ENCODE assay signal across 8 mouse cellular contexts in the genomic region with DNA sequence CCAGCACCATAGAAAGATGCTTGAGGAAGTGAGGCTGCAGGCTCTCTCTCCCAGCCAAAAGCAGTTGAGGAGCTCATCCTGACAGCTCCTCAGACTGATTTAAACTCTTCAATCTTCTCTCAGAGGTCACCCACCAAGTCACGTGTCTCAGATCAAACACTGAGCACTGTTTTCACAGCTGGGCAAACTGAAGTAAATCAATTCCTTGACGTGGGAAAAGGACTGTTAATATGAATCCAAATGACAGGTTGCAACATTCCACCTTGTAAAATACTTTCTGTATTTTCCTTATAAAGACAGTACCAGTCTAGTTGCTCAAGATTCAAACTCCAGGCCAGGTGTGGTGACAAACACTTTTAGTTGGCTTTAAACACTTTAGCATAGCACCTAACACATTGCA. TPM values are rescaled to one million over a fixed set of nuclear protein-coding genes. Genes with fewer than 3 reads are reported as not detected.
DNase-seq lines count a peak whose midpoint lies in the region; ATAC-seq and TF ChIP-seq lines count a peak whose summit lies in the region.

No protein-coding gene starts in this region.

- peak overlapping the region; percentile 69; the same call in 1 of the 2 replicates for H3K4me3 ChIP-seq in kidney, adult 2 months (ENCODE audit: insufficient read depth, low read depth, low read length)
- H3K4me3 ChIP-seq in intestine, embryonic 16.5 days (ENCODE audit: low read length), result peak overlapping the region; percentile 98
- H3K4me3 ChIP-seq in midbrain, postnatal 0 days (ENCODE audit: low read depth, low read length), result peak overlapping the region; percentile 81; the same call in 1 of the 2 replicates
- no peak overlapping the region for H3K4me3 ChIP-seq in thymus, adult 2 months (ENCODE audit: control insufficient read depth, insufficient read depth, low read length)

- WGBS in kidney, adult 2 months, result 7% methylated on average over 2 of the region's 2 CpGs
- 5% methylated on average over 2 of the region's 2 CpGs for WGBS in intestine, embryonic 16.5 days
- 21% methylated on average over 2 of the region's 2 CpGs for WGBS in midbrain, postnatal 0 days
- WGBS in thymus, adult 2 months, result 17% methylated on average over 2 of the region's 2 CpGs

- ATAC-seq in intestine, embryonic 16.5 days, result no peak
- ATAC-seq in midbrain, postnatal 0 days (ENCODE audit: low FRiP score), result no peak
- no peak for ATAC-seq in megakaryocyte-erythroid progenitor cell, adult 5-6 weeks (replicated peaks; ENCODE audit: low FRiP score, low TSS enrichment, poor library complexity, severe bottlenecking)

- no peak for TF ChIP-seq POLR2A in kidney, adult 2 months (IDR thresholded peaks at IDR 0.05; ENCODE audit: low read depth, low read length)
- no peak for TF ChIP-seq POLR2A in thymus, adult 2 months (IDR thresholded peaks at IDR 0.05; ENCODE audit: control insufficient read depth, extremely low read depth, insufficient read depth, low read length, poor library complexity)

- no peaks in the 10 kb centered on the region for H3K9me3 ChIP-seq in intestine, embryonic 16.5 days (ENCODE audit: control insufficient read depth, low read length)
- no peaks in the 10 kb centered on the region for H3K9me3 ChIP-seq in midbrain, postnatal 0 days (ENCODE audit: low read length)

- H3K36me3 ChIP-seq in kidney, adult 2 months (ENCODE audit: control insufficient read depth, insufficient read depth, low read length), result 0 out of 2 replicates have a peak, but pooled peaks cover 2% of the 10 kb centered on the region
- peaks cover 9% of the 10 kb centered on the region for H3K36me3 ChIP-seq in intestine, embryonic 16.5 days (ENCODE audit: control insufficient read depth, insufficient read depth, low read length)
- peaks cover 17% of the 10 kb centered on the region for H3K36me3 ChIP-seq in midbrain, postnatal 0 days (ENCODE audit: insufficient read depth, low read length)
- peaks cover 13% of the 10 kb centered on the region; the same call in 1 of the 2 replicates for H3K36me3 ChIP-seq in thymus, adult 2 months (ENCODE audit: control insufficient read depth, insufficient read depth, low read length)

- peak overlapping the region; percentile 78 for H3K4me2 ChIP-seq in intestine, embryonic 16.5 days (ENCODE audit: low read depth, low read length)
- H3K4me2 ChIP-seq in midbrain, postnatal 0 days (ENCODE audit: low read depth, low read length, poor library complexity, severe bottlenecking), result peak overlapping the region; percentile 77

- no peaks in the 10 kb centered on the region for H3K27me3 ChIP-seq in kidney, adult 2 months (replicated peaks; ENCODE audit: control insufficient read depth, insufficient read depth, low read length)
- H3K27me3 ChIP-seq in intestine, embryonic 16.5 days (replicated peaks; ENCODE audit: control insufficient read depth, insufficient read depth, low read length), result no peaks in the 10 kb centered on the region
- H3K27me3 ChIP-seq in midbrain, postnatal 0 days (ENCODE audit: insufficient read depth, low read length), result no peaks in the 10 kb centered on the region
- H3K27me3 ChIP-seq in thymus, adult 2 months (ENCODE audit: control insufficient read depth, insufficient read depth, low read length), result no peaks in the 10 kb centered on the region

- peak; percentile 34 for DNase-seq in kidney, adult 2 months
- no peak for DNase-seq in kidney, adult 18-20 months
- peak; percentile 23 for DNase-seq in embryo, embryonic 9.5 days (ENCODE audit: extremely low spot score)
- no peak for DNase-seq in midbrain, postnatal 0 days (ENCODE audit: low spot score)
- DNase-seq in thymus, adult 2 months, result no peak
- DNase-seq in Muller cell, postnatal 12 days (ENCODE audit: inconsistent ontology term), result no peak

- H3K9ac ChIP-seq in intestine, embryonic 16.5 days (ENCODE audit: low read depth, low read length), result peak overlapping the region; percentile 99
- H3K9ac ChIP-seq in midbrain, postnatal 0 days (replicated peaks; ENCODE audit: low read length, poor library complexity, severe bottlenecking), result peak overlapping the region; percentile 93; the same call in 1 of the 2 replicates

- TF ChIP-seq CTCF in kidney, adult 2 months (conservative IDR thresholded peaks at IDR 0.05; ENCODE audit: insufficient read depth, insufficient read length, low read depth, low read length), result no peak
- no peak for TF ChIP-seq CTCF in midbrain, postnatal 0 days (IDR thresholded peaks at IDR 0.05)
- no peak for TF ChIP-seq CTCF in thymus, adult 2 months (IDR thresholded peaks at IDR 0.05; ENCODE audit: borderline replicate concordance, control insufficient read depth, extremely low read depth, insufficient read depth, low read length, poor library complexity)

- H3K4me1 ChIP-seq in kidney, adult 2 months (ENCODE audit: control insufficient read depth, insufficient read depth, low read length), result peaks cover 11% of the 10 kb centered on the region; the same call in 1 of the 2 replicates
- H3K4me1 ChIP-seq in intestine, embryonic 16.5 days (ENCODE audit: control insufficient read depth, insufficient read depth, low read length), result peaks cover 14% of the 10 kb centered on the region
- peaks cover 6% of the 10 kb centered on the region; the same call in 1 of the 2 replicates for H3K4me1 ChIP-seq in midbrain, postnatal 0 days (ENCODE audit: insufficient read depth, low read length)
- no peaks in the 10 kb centered on the region; the same call in 1 of the 2 replicates for H3K4me1 ChIP-seq in thymus, adult 2 months (replicated peaks; ENCODE audit: control insufficient read depth, insufficient read depth, low read length)

- no peak overlapping the region for H3K27ac ChIP-seq in kidney, adult 2 months (ENCODE audit: insufficient read depth, low read depth, low read length)
- H3K27ac ChIP-seq in intestine, embryonic 16.5 days (ENCODE audit: low read length), result no peak overlapping the region
- H3K27ac ChIP-seq in midbrain, postnatal 0 days (ENCODE audit: low read depth, low read length), result no peak overlapping the region
- no peak overlapping the region for H3K27ac ChIP-seq in thymus, adult 2 months (ENCODE audit: control insufficient read depth, insufficient read depth, low read length)

RNA-seq across cellular contexts. Expression of gene Txndc11, which starts 1.6 kb away (rescaled TPM):
- 26.7 and 28.2 TPM in 2 replicates for polyA plus RNA-seq in kidney, adult 2 months (2012; rRNA removed)
- 31.6 and 33.9 TPM in 2 replicates for polyA plus RNA-seq in intestine, embryonic 16.5 days (2015; fragmentation: Nextera tagmentation; extraction: Ambion mirVana)
- 46.4 and 48.4 TPM in 2 replicates for total RNA-seq in midbrain, postnatal 0 days (2014; rRNA removed)
- polyA plus RNA-seq in midbrain, postnatal 0 days (2015; fragmentation: Nextera tagmentation; extraction: Ambion mirVana), result 25.4 and 30.5 TPM in 2 replicates
- total RNA-seq in megakaryocyte-erythroid progenitor cell, adult 5-6 weeks (2014; fragmentation: Nextera tagmentation), result 22.6 and 27.1 TPM in 2 replicates
- total RNA-seq in megakaryocyte-erythroid progenitor cell, adult 5-6 weeks (2017), result 21.2 and 27.5 TPM in 2 replicates
- 34.5 and 35.1 TPM in 2 replicates for polyA plus RNA-seq in thymus, adult 2 months (2012; rRNA removed)

RNA-seq across cellular contexts. Expression of gene Zc3h7a, which starts 43.4 kb away (rescaled TPM):
- polyA plus RNA-seq in kidney, adult 2 months (2012; rRNA removed), result 29.5 and 32.9 TPM in 2 replicates
- 79.3 and 83.6 TPM in 2 replicates for polyA plus RNA-seq in intestine, embryonic 16.5 days (2015; fragmentation: Nextera tagmentation; extraction: Ambion mirVana)
- 33.3 and 63.4 TPM in 2 replicates for total RNA-seq in midbrain, postnatal 0 days (2014; rRNA removed)
- 35.6 and 40.9 TPM in 2 replicates for polyA plus RNA-seq in midbrain, postnatal 0 days (2015; fragmentation: Nextera tagmentation; extraction: Ambion mirVana)
- 166 and 201 TPM in 2 replicates for total RNA-seq in megakaryocyte-erythroid progenitor cell, adult 5-6 weeks (2014; fragmentation: Nextera tagmentation)
- 167 and 226 TPM in 2 replicates for total RNA-seq in megakaryocyte-erythroid progenitor cell, adult 5-6 weeks (2017)
- polyA plus RNA-seq in thymus, adult 2 months (2012; rRNA removed), result 114 and 116 TPM in 2 replicates

Comparison
In these comparisons a context has a peak if more than half of its experiments do, and no peak if none do; other contexts are left out.
1. DNase-seq: peak in kidney, adult 2 months (single experiment) and embryo, embryonic 9.5 days (single experiment); none in kidney, adult 18-20 months (single experiment), midbrain, postnatal 0 days (single experiment), thymus, adult 2 months (single experiment) and Muller cell, postnatal 12 days (single experiment).